11 mouse cellular contexts compared by ENCODE assay signal in genomic region chr5:73222397-73222796, GRCm38 (mm10). TPM values are rescaled to one million over a fixed set of nuclear protein-coding genes. Genes with fewer than 3 reads are reported as not detected.
DNase-seq lines count a peak whose midpoint lies in the region; ATAC-seq and TF ChIP-seq lines count a peak whose summit lies in the region.
"Had no signal": no experiment of that assay in that cellular context is flagged by ENCODE, and none has a peak within 500 bp of the region (broad histone marks: within the 10 kb centered on the region; RNA-seq: fewer than 3 reads in every experiment).

No protein-coding gene starts in this region.

- no peak for DNase-seq in heart, postnatal 0 days (ENCODE audit: low spot score)
- DNase-seq in lung, embryonic 14.5 days, result peak; percentile 60
- no peak for DNase-seq in lung, postnatal 25 days (ENCODE audit: low spot score)
- peak; percentile 55 for DNase-seq in NIH3T3 (ENCODE audit: low read depth)
- peak; percentile 41 for DNase-seq in lung, postnatal 14 days

- 31% methylated on average over 6 of the region's 6 CpGs for WGBS in heart, postnatal 0 days
- 44% methylated on average over 6 of the region's 6 CpGs for WGBS in heart, embryonic 12.5 days
- WGBS in lung, embryonic 14.5 days, result 45% methylated on average over 6 of the region's 6 CpGs

- ATAC-seq in heart, postnatal 0 days (ENCODE audit: insufficient read depth, low read depth), result peak; percentile 17; the same call in 1 of the 2 replicates
- ATAC-seq in heart, embryonic 12.5 days (ENCODE audit: insufficient number of reproducible peaks, low FRiP score), result no peak
- ATAC-seq in lung, embryonic 14.5 days (ENCODE audit: insufficient read depth), result no peak
- ATAC-seq in cerebellum, adult (ENCODE audit: insufficient number of reproducible peaks, low FRiP score, low TSS enrichment), result no peak
- ATAC-seq in CD4-positive, CD25-positive, alpha-beta regulatory T cell, adult 4 months, result no peak
- ATAC-seq: forebrain, embryonic 13.5 days had no signal

- no peak overlapping the region for H3K4me3 ChIP-seq in heart, postnatal 0 days (ENCODE audit: low read depth, low read length)
- no peak overlapping the region for H3K4me3 ChIP-seq in heart, embryonic 12.5 days
- H3K4me3 ChIP-seq in lung, embryonic 14.5 days (ENCODE audit: low read depth, low read length), result no peak overlapping the region
- H3K4me3 ChIP-seq: forebrain, embryonic 13.5 days; limb, embryonic 13.5 days; neural tube, embryonic 12.5 days had no signal

- H3K27me3 ChIP-seq in heart, postnatal 0 days (ENCODE audit: control insufficient read depth, insufficient read depth, low read length), result no peaks in the 10 kb centered on the region
- no peaks in the 10 kb centered on the region for H3K27me3 ChIP-seq in heart, embryonic 12.5 days (replicated peaks)
- no peaks in the 10 kb centered on the region for H3K27me3 ChIP-seq in lung, embryonic 14.5 days (ENCODE audit: insufficient read depth, low read length)
- H3K27me3 ChIP-seq: forebrain, embryonic 13.5 days; limb, embryonic 13.5 days; neural tube, embryonic 12.5 days had no signal

- 0 out of 2 replicates have a peak, but pooled peaks cover 7% of the 10 kb centered on the region for H3K4me1 ChIP-seq in heart, postnatal 0 days (ENCODE audit: control insufficient read depth, insufficient read depth)
- H3K4me1 ChIP-seq in heart, embryonic 12.5 days (replicated peaks), result peaks cover 20% of the 10 kb centered on the region
- no peaks in the 10 kb centered on the region for H3K4me1 ChIP-seq in lung, embryonic 14.5 days (ENCODE audit: insufficient read depth)
- H3K4me1 ChIP-seq: forebrain, embryonic 13.5 days; neural tube, embryonic 12.5 days had no signal

- H3K36me3 ChIP-seq in heart, postnatal 0 days (replicated peaks; ENCODE audit: control insufficient read depth, insufficient read depth, low read length), result peaks cover 12% of the 10 kb centered on the region; the same call in 1 of the 2 replicates
- peaks cover 23% of the 10 kb centered on the region for H3K36me3 ChIP-seq in heart, embryonic 12.5 days
- peaks cover 6% of the 10 kb centered on the region; the same call in 1 of the 2 replicates for H3K36me3 ChIP-seq in lung, embryonic 14.5 days (ENCODE audit: insufficient read depth)

- H3K27ac ChIP-seq in heart, postnatal 0 days (ENCODE audit: low read depth), result no peak overlapping the region
- H3K27ac ChIP-seq in heart, embryonic 12.5 days (ENCODE audit: poor library complexity, severe bottlenecking), result no peak overlapping the region
- H3K27ac ChIP-seq in lung, embryonic 14.5 days (ENCODE audit: low read depth), result no peak overlapping the region
- H3K27ac ChIP-seq: forebrain, embryonic 13.5 days; limb, embryonic 13.5 days; neural tube, embryonic 12.5 days had no signal

- H3K9ac ChIP-seq in heart, postnatal 0 days (replicated peaks; ENCODE audit: low read depth, low read length), result no peak overlapping the region
- H3K9ac ChIP-seq in heart, embryonic 12.5 days, result no peak overlapping the region
- no peak overlapping the region for H3K9ac ChIP-seq in lung, embryonic 14.5 days
- H3K9ac ChIP-seq: forebrain, embryonic 13.5 days; limb, embryonic 13.5 days; neural tube, embryonic 12.5 days had no signal

- no peaks in the 10 kb centered on the region for H3K9me3 ChIP-seq in heart, postnatal 0 days (replicated peaks; ENCODE audit: control insufficient read depth, low read length)
- H3K9me3 ChIP-seq in heart, embryonic 12.5 days (replicated peaks), result no peaks in the 10 kb centered on the region
- H3K9me3 ChIP-seq in lung, embryonic 14.5 days (ENCODE audit: low read depth, low read length), result no peaks in the 10 kb centered on the region
- H3K9me3 ChIP-seq: forebrain, embryonic 13.5 days; limb, embryonic 13.5 days; neural tube, embryonic 12.5 days had no signal

- TF ChIP-seq CTCF in heart, postnatal 0 days (IDR thresholded peaks at IDR 0.05; ENCODE audit: low read depth), result peak; percentile 72
- peak; percentile 70 for TF ChIP-seq CTCF in lung, embryonic 14.5 days (IDR thresholded peaks at IDR 0.05; ENCODE audit: low read depth)

- no peak overlapping the region for H3K4me2 ChIP-seq in heart, postnatal 0 days (ENCODE audit: low read depth, low read length)
- no peak overlapping the region for H3K4me2 ChIP-seq in heart, embryonic 12.5 days
- H3K4me2 ChIP-seq in lung, embryonic 14.5 days, result no peak overlapping the region
- H3K4me2 ChIP-seq: forebrain, embryonic 13.5 days; limb, embryonic 13.5 days; neural tube, embryonic 12.5 days had no signal

- TF ChIP-seq EP300 in heart, postnatal 0 days (IDR thresholded peaks at IDR 0.05; ENCODE audit: low read depth), result no peak

RNA-seq across cellular contexts. Expression of gene Fryl, which starts 34.0 kb away (rescaled TPM):
- total RNA-seq in heart, postnatal 0 days (2014; rRNA removed; ENCODE audit: low replicate concordance), result 43.0 and 46.1 TPM in 2 replicates
- 16.9 and 19.3 TPM in 2 replicates for polyA plus RNA-seq in heart, postnatal 0 days (2015; fragmentation: Nextera tagmentation; extraction: Ambion mirVana)
- polyA plus RNA-seq in heart, embryonic 12.5 days (2016; fragmentation: Nextera tagmentation; extraction: Ambion mirVana), result 38.7 and 40.2 TPM in 2 replicates
- polyA plus RNA-seq in lung, embryonic 14.5 days (2014; fragmentation: Nextera tagmentation; extraction: Ambion mirVana), result 21.4 and 22.6 TPM in 2 replicates
- polyA plus RNA-seq in CD4-positive, CD25-positive, alpha-beta regulatory T cell, adult 4 months (2017; shearing (Covaris generic)), result 100 to 1,000 TPM; 101 TPM

Comparison
In these comparisons a context has a peak if more than half of its experiments do, and no peak if none do; other contexts are left out.
1. DNase-seq: peak in lung, embryonic 14.5 days (single experiment), NIH3T3 (single experiment) and lung, postnatal 14 days (single experiment); none in heart, postnatal 0 days (single experiment) and lung, postnatal 25 days (single experiment).